8 mouse cellular contexts compared by ENCODE assay signal in genomic region chr8:70892022-70892895, GRCm38 (mm10). TPM values are rescaled to one million over a fixed set of nuclear protein-coding genes. Genes with fewer than 3 reads are reported as not detected.
DNase-seq lines count a peak whose midpoint lies in the region; ATAC-seq and TF ChIP-seq lines count a peak whose summit lies in the region.

Gene Slc5a5 (minus strand): TSS chr8:70892757.

- H3K4me2 ChIP-seq in heart, postnatal 0 days (ENCODE audit: low read depth, low read length) = peak within 1 kb of the TSS; percentile 21; the same call in 1 of the 2 replicates
- H3K4me2 ChIP-seq in hindbrain, embryonic 13.5 days = peak within 1 kb of the TSS; percentile 44
- H3K4me2 ChIP-seq in midbrain, embryonic 15.5 days = peak within 1 kb of the TSS; percentile 36

- TF ChIP-seq POLR2A in cortical plate, adult 2 months (IDR thresholded peaks at IDR 0.05; ENCODE audit: extremely low read depth, insufficient read depth, low read length) = no peak

- peak within 1 kb of the TSS; percentile 28 for H3K4me3 ChIP-seq in heart, postnatal 0 days (ENCODE audit: low read depth, low read length)
- H3K4me3 ChIP-seq in cortical plate, adult 2 months (ENCODE audit: insufficient read depth, low read length) = no peak within 1 kb of the TSS
- H3K4me3 ChIP-seq in hindbrain, embryonic 13.5 days = peak within 1 kb of the TSS; percentile 30
- peak within 1 kb of the TSS; percentile 22 for H3K4me3 ChIP-seq in midbrain, embryonic 15.5 days

- H3K27ac ChIP-seq in heart, postnatal 0 days (ENCODE audit: low read depth) = no peak within 1 kb of the TSS
- H3K27ac ChIP-seq in cortical plate, adult 2 months (ENCODE audit: insufficient read depth, low read length) = no peak within 1 kb of the TSS
- no peak within 1 kb of the TSS for H3K27ac ChIP-seq in hindbrain, embryonic 13.5 days
- H3K27ac ChIP-seq in midbrain, embryonic 15.5 days = no peak within 1 kb of the TSS

- WGBS in heart, postnatal 0 days = 4% methylated on average over 79 of the region's 80 CpGs
- 2% methylated on average over 80 of the region's 80 CpGs for WGBS in hindbrain, embryonic 13.5 days
- WGBS in midbrain, embryonic 15.5 days = 4% methylated on average over 80 of the region's 80 CpGs

- no peak for ATAC-seq in heart, postnatal 0 days (ENCODE audit: insufficient read depth, low read depth)
- no peak for ATAC-seq in hindbrain, embryonic 13.5 days (ENCODE audit: low FRiP score)
- no peak for ATAC-seq in midbrain, embryonic 15.5 days (replicated peaks)
- ATAC-seq in erythroblast, adult 5-6 weeks (replicated peaks; ENCODE audit: low FRiP score, poor library complexity, severe bottlenecking) = no peak

- peaks cover 21% of the 10 kb centered on the region for H3K36me3 ChIP-seq in heart, postnatal 0 days (replicated peaks; ENCODE audit: control insufficient read depth, insufficient read depth, low read length)
- H3K36me3 ChIP-seq in hindbrain, embryonic 13.5 days = peaks cover 37% of the 10 kb centered on the region
- peaks cover 19% of the 10 kb centered on the region for H3K36me3 ChIP-seq in midbrain, embryonic 15.5 days (replicated peaks)

- H3K27me3 ChIP-seq in heart, postnatal 0 days (ENCODE audit: control insufficient read depth, insufficient read depth, low read length) = peaks cover 38% of the 10 kb centered on the region
- H3K27me3 ChIP-seq in hindbrain, embryonic 13.5 days = peaks cover 73% of the 10 kb centered on the region
- H3K27me3 ChIP-seq in midbrain, embryonic 15.5 days (replicated peaks) = peaks cover 54% of the 10 kb centered on the region

- H3K9ac ChIP-seq in heart, postnatal 0 days (replicated peaks; ENCODE audit: low read depth, low read length) = no peak within 1 kb of the TSS; the same call in 1 of the 2 replicates
- H3K9ac ChIP-seq in hindbrain, embryonic 13.5 days = peak within 1 kb of the TSS; percentile 61
- peak within 1 kb of the TSS; percentile 26 for H3K9ac ChIP-seq in midbrain, embryonic 15.5 days

- no peak for TF ChIP-seq CTCF in heart, postnatal 0 days (IDR thresholded peaks at IDR 0.05; ENCODE audit: low read depth)
- no peak for TF ChIP-seq CTCF in cortical plate, adult 2 months (IDR thresholded peaks at IDR 0.05; ENCODE audit: extremely low read depth, insufficient read depth, low read length)

- DNase-seq in heart, postnatal 0 days (ENCODE audit: low spot score) = no peak
- no peak for DNase-seq in heart, adult 11 months
- DNase-seq in spleen, postnatal 36 days (ENCODE audit: low spot score in 2 of 2) = no peak
- DNase-seq in urinary bladder, adult 2 months (ENCODE audit: low spot score) = no peak

- H3K9me3 ChIP-seq in heart, postnatal 0 days (replicated peaks; ENCODE audit: control insufficient read depth, low read length) = no peaks in the 10 kb centered on the region
- H3K9me3 ChIP-seq in hindbrain, embryonic 13.5 days = no peaks in the 10 kb centered on the region
- H3K9me3 ChIP-seq in midbrain, embryonic 15.5 days = no peaks in the 10 kb centered on the region

- no peak for TF ChIP-seq EP300 in heart, postnatal 0 days (IDR thresholded peaks at IDR 0.05; ENCODE audit: low read depth)

- H3K4me1 ChIP-seq in heart, postnatal 0 days (ENCODE audit: control insufficient read depth, insufficient read depth) = peaks cover 6% of the 10 kb centered on the region
- no peaks in the 10 kb centered on the region for H3K4me1 ChIP-seq in cortical plate, adult 2 months (ENCODE audit: control insufficient read depth, insufficient read depth, low read length)
- peaks cover 29% of the 10 kb centered on the region for H3K4me1 ChIP-seq in hindbrain, embryonic 13.5 days (replicated peaks)
- peaks cover 21% of the 10 kb centered on the region for H3K4me1 ChIP-seq in midbrain, embryonic 15.5 days

RNA-seq across cellular contexts. Expression of gene Slc5a5, which starts in this region (rescaled TPM):
- total RNA-seq in heart, postnatal 0 days (2014; rRNA removed; ENCODE audit: low replicate concordance) = not detected in 2 replicates
- 0.05 and 0.10 TPM in 2 replicates for polyA plus RNA-seq in heart, postnatal 0 days (2015; fragmentation: Nextera tagmentation; extraction: Ambion mirVana)
- 15.9 and 16.0 TPM in 2 replicates for polyA plus RNA-seq in cortical plate, adult 2 months (2012; rRNA removed)
- 0.61 and 0.95 TPM in 2 replicates for polyA plus RNA-seq in hindbrain, embryonic 13.5 days (2015; fragmentation: Nextera tagmentation; extraction: Ambion mirVana)
- polyA plus RNA-seq in midbrain, embryonic 15.5 days (2015; fragmentation: Nextera tagmentation; extraction: Ambion mirVana) = 1.9 and 2.0 TPM in 2 replicates
- not detected in 2 replicates for total RNA-seq in erythroblast, adult 5-6 weeks (2015; ENCODE audit: low replicate concordance)
- total RNA-seq in erythroblast, adult 5-6 weeks (2017; ENCODE audit: low replicate concordance) = 0.17 TPM in 1 of 2 replicates, not detected in the other
- 1.7 and 2.3 TPM in 2 replicates for polyA plus RNA-seq in urinary bladder, adult 2 months (2012; rRNA removed)
